Mouse (Mus musculus) myocyte (in vitro differentiated cells): ENCODE results near the gene Agpat1.

Experiments
- CEBPB ChIP-seq: IDR thresholded peaks from 2 replicates; pipeline ENCODE4 v1.6.1; 2011; ENCODE audit warnings: mild to moderate bottlenecking, moderate library complexity; ENCODE audit not compliant: poor library complexity, insufficient read depth, severe bottlenecking
- E2F4 ChIP-seq: IDR thresholded peaks from one replicate; pipeline ENCODE4 v1.6.1; 2011; ENCODE audit warnings: mild to moderate bottlenecking, control low read depth, moderate library complexity; ENCODE audit not compliant: insufficient read depth
- MAX ChIP-seq: IDR thresholded peaks from one replicate; pipeline ENCODE4 v1.6.1; 2011; ENCODE audit warnings: low read depth, mild to moderate bottlenecking, control low read depth
- MYOD1 ChIP-seq, 3 experiments: IDR thresholded peaks; one replicate each; pipeline ENCODE4 v1.6.1; 2011; ENCODE audit warnings: control low read depth in 2 of 3, low read depth in 2 of 3, mild to moderate bottlenecking in 2 of 3, moderate library complexity in 1 of 3; ENCODE audit not compliant: insufficient read length in 2 of 3, control insufficient read depth in 1 of 3
- MYOG ChIP-seq, 3 experiments: IDR thresholded peaks; one replicate each; pipeline ENCODE4 v1.6.1; 2011; ENCODE audit warnings: control low read depth in 2 of 3, low read depth in 2 of 3, mild to moderate bottlenecking in 2 of 3; ENCODE audit not compliant: insufficient read length in 2 of 3, control insufficient read depth in 1 of 3, insufficient read depth in 1 of 3
- POLR2A ChIP-seq: IDR thresholded peaks from one replicate; pipeline ENCODE4 v1.6.1; 2011; ENCODE audit warnings: low read depth, mild to moderate bottlenecking, control low read depth, moderate library complexity; ENCODE audit not compliant: insufficient read length
- POLR2AphosphoS2 ChIP-seq: IDR thresholded peaks from one replicate; pipeline ENCODE4 v1.6.1; 2011; ENCODE audit warnings: low read depth, control low read depth; ENCODE audit not compliant: insufficient read length
- REST ChIP-seq: IDR thresholded peaks from one replicate; pipeline ENCODE4 v1.6.1; 2011; ENCODE audit warnings: mild to moderate bottlenecking, control low read depth, moderate library complexity; ENCODE audit not compliant: insufficient read depth, insufficient read length
- SRF ChIP-seq: IDR thresholded peaks from one replicate; pipeline ENCODE4 v1.6.1; 2011; ENCODE audit warnings: low read depth; ENCODE audit not compliant: control insufficient read depth, insufficient read length
- TCF12 ChIP-seq: IDR thresholded peaks from one replicate; pipeline ENCODE4 v1.6.1; 2011; ENCODE audit warnings: mild to moderate bottlenecking, control low read depth; ENCODE audit not compliant: poor library complexity, insufficient read depth, severe bottlenecking
- TCF3 ChIP-seq: IDR thresholded peaks from one replicate; pipeline ENCODE4 v1.6.1; 2011; ENCODE audit warnings: low read depth, control low read depth; ENCODE audit not compliant: insufficient read length
- USF1 ChIP-seq: IDR thresholded peaks from one replicate; pipeline ENCODE4 v1.6.1; 2011; ENCODE audit warnings: low read depth, mild to moderate bottlenecking, control low read depth, moderate library complexity

- TF ChIP-seq MYOD1 (IDR thresholded peaks at IDR 0.05; ENCODE audit: control insufficient read depth in 1 of 3, insufficient read length in 2 of 3, low read depth in 2 of 3), result no peak
- no peak for TF ChIP-seq POLR2A
- TF ChIP-seq TCF3, result no peak
- TF ChIP-seq TCF12, result no peak
- no peak for TF ChIP-seq E2F4
- TF ChIP-seq MAX, result no peak
- no peak for TF ChIP-seq REST
- TF ChIP-seq MYOG (IDR thresholded peaks at IDR 0.05; ENCODE audit: control insufficient read depth in 1 of 3, insufficient read depth in 1 of 3, insufficient read length in 2 of 3, low read depth in 2 of 3), result no peak
- no peak for TF ChIP-seq POLR2AphosphoS2
- TF ChIP-seq USF1, result no peak
- TF ChIP-seq SRF, result no peak
- TF ChIP-seq CEBPB, result no peak
These were observed 19.1 kb downstream of the Agpat1 start for GRCm38 (mm10) chr17:34623161-34623560.
